Mouse (Mus musculus) 3134 (cell line): ENCODE measurements around the gene Trip6.
A peak's percentile ranks its signal among the peaks of the same experiment; 100 is the strongest.

ENCODE experiments used
- DNase-seq: peaks from one replicate; pipeline ENCODE4 v3.0.0-alpha.2; 2011; ENCODE audit warnings: low spot score; ENCODE audit not compliant: insufficient read length; ENCODE audit errors: extremely low read depth

Gene Trip6

DNA sequence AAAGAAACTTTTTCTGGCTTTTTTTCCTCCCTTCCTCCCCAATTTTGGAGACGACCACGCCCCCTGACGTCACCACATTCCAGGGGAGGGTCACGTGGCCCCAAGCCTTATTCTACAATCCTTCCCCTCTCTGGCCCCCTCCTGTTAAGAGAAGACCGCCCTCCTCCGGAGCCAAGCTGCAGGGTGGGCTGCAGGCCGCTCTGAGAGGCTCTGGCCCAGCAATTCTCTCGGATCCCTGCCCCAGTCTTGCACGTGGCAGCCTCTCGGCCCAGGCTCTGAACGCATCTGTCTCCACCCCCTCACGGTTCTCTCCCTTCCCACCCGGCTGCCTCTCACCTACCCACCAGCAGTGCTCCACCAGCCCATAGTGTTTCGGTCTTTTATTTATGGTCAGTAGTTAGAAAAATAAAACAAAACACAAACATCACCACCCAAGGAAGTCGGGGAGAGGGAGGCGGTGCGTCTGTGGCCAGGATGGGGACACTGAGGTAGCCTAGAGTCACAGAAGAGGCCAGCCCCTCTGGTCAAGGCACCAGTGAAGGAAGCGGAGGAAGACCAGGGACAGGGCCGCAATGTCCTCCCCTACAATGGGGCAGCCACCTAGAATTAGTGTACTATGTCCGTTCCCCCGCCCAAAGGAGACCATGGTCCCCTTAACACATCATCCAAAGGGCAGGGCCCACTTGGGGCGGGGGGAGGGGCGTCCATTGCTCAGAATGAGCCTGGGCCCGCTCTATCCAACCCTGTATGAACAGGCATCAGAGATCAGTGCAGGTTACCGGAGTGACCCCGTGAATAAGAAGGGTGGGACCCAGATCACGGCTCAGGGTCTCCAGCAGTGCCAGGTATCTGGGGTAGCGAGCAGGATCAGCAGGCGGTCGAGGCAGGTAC lies at the start of gene Trip6:
TSS of gene Trip6 (minus strand) at position 212 of the 891 bp plus-strand sequence.
- DNase-seq: peak; percentile 86

DNA sequence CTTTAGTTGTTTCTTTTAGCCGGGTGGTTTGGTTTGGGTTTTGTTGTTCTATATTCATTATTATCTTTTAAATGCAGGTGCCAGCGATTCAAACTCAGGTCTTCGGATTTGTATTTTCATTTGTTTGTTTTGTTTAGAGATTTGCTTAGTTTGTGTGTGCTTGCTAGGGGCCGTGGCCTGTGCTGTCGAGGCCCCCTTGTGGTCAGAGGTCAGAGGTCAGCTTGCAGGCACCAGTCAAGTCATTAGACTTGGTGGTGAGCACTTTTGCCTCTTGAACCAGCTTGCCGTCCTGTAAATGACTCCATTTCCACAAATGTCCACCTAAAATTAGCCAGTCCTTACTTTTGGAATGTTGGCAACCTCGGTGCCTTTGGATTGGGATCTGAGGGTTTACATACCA lies 44.2 kb upstream of the Trip6 start:
- DNase-seq: no peak

DNA sequence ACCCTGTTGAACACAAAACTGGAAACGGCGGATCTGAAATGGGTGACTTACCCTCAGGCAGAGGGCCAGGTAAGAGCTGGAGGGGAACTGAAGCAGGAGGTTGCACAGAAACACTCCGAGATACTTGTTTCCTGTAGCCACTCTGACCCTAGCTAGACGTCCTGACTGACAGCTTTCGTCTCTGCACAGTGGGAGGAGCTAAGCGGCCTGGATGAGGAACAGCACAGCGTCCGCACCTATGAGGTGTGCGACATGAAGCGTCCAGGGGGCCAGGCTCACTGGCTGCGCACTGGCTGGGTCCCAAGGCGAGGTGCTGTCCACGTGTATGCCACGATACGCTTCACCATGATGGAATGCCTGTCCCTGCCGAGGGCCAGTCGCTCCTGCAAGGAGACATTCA lies 39.9 kb upstream of the Trip6 start:
- no peak for DNase-seq

DNA sequence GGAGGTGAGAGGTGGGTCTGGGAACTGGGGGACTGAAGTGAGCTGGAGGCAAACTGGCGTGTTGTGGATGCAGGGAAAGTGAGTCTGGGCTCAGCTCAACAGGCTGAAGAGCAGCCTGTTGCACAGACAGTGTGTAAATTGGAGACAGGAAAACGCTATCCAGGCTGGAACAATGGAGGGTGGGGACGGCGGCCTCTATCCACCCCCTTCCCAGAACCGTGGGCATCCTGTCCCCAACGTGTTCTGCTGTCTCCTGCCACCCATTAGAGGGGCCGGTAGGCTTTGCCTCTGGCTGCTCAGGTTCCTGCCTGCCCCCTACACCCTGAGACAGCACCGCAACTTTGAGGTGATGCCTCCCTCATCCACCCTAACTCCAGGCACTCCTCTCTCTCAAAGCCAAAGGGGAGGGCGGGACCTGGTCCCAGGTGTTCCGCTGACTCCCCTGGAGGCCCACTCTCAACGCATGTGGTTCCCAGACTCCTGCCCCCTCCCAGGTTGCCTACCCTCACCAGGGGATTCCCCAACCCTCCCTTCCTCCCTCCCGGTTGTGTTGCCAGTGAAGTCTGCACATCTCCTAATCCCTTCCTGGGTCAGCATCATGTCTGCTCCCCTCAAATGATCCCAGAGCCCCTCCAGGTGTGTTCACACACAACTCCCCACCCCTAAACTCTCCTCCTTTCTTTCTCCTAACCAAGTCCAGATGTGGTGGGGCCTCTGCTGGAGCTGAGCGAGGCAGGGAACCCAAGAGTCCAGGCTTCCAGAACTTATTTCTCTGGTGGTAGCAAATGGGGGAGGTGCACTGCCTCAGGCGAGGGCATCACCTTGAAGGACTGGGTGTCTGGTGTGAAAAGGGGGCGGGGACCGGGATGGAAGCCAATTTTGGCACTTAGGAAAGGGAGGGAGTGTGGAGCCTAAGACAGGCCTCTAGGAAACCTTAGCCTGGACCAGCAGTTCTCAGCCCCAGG lies 38.1 kb upstream of the Trip6 start:
- no peak for DNase-seq

DNA sequence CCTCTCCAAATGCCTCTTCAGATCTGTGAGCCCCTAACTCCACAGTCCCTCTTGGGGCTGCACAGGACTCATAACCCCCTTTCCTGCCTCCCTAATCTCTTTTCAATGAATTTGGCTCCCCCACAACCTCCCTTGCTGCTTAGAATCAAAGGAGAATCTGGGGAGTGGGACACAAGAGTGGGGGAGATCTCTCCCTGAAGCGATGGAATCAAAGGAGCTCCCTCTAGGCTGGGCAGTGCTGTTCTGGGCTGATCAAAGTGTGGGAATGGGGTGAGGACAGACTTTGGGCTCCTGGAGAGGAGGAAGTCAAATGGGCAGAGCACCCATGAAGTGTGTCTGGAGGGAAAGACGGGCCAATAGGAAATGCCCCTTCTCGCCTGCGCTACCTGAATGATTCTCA lies 37.2 kb upstream of the Trip6 start:
- no peak for DNase-seq

DNA sequence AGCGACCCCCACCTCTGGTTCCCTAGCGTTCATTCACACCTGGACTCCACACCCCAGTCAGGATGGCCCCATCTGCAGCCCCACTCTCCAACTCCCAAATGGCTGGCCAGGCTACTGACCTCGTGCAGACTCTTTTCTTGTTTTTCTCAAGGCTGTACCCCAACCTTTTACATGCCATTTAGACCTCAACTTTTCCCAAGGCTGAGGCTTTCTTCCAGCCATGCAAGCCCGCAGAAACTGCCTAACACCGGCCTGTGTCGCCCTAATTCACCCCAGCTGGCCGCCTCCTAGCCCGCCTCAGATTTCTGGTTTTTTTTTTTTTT lies 36.8 kb upstream of the Trip6 start:
- no peak for DNase-seq

DNA sequence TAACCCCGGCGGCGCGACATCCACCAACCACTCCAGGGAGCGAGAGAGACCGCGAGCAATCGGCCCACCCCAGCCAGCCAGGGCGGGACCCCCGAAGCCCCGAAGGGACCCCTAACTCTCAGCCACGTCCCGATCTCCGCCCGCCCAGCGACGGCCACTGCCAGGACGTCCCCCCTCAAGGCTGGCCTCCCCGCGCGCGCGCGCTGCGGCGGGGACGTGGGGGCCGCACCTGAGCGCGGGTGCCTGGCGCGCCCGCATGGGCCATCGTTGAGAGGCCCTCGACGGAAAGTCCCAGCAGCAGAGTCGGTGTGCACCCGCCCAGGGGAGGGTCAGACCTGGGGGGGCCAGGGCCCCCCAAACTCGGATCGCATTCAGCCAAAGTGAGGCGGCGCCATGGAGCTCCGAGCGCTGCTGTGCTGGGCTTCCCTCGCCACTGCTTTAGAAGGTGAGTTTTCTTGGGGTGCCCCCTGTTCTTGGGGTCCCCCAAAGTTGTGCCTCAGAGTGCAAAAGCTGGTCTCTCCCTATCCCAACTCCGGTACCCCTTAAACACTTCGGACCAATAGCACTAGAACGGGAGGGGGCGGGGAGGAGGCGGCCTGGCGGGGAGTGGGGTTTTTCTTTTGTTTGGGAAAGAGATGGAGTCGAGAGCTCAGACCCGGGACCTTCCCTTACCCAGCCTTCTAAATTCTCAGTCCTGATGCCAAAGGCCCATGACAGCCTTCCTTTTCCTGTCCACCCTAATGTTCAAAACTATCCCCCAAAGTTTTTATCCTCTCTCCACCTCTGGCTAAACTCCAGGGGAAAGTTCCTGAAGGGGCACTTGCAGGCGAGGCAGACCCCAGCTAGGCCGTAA lies 36.2 kb upstream of the Trip6 start:
- no peak for DNase-seq

DNA sequence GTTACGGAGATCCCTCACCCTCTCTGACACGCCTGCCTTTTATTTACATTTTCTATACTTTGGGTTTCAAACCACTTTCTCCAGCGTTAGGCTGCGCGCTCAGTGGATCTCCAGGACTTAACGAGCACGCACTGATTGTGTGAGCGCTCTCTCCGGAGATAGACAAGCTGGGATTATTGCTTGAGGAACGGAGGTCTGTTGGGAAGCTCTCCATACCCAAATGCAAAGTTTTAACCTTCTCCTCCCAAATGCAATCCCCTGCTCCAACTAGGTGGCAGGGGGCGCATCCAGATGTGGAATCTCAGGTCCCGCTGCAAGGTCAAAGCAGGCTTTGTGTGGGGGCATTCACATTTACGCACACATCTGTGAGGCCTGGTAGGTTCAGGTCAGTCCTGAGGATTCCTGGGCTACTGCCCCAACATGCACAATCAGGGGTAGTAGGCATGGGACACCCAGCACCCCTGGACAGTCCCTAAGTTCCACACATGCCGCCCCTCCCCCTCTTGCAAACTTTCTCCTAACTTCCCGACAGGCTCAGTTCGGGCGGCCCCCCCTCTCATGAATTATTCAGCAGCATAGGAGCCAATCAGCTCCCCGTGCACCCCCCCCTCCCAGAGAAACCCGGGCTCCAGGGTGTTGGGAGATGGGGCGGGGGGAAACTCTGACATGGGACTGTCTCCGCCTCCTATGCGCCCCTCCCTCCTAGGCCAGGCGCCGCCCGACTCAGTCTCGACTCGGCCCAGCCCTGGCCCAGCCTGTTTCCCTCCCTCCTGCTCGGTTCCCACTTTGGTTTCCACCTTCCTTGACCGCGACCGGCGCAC lies 35.4 kb upstream of the Trip6 start, which contains the start of gene Ephb4:
TSS of gene Ephb4 (plus strand) at position 726 of the 821 bp plus-strand sequence.
- peak; percentile 92 for DNase-seq

DNA sequence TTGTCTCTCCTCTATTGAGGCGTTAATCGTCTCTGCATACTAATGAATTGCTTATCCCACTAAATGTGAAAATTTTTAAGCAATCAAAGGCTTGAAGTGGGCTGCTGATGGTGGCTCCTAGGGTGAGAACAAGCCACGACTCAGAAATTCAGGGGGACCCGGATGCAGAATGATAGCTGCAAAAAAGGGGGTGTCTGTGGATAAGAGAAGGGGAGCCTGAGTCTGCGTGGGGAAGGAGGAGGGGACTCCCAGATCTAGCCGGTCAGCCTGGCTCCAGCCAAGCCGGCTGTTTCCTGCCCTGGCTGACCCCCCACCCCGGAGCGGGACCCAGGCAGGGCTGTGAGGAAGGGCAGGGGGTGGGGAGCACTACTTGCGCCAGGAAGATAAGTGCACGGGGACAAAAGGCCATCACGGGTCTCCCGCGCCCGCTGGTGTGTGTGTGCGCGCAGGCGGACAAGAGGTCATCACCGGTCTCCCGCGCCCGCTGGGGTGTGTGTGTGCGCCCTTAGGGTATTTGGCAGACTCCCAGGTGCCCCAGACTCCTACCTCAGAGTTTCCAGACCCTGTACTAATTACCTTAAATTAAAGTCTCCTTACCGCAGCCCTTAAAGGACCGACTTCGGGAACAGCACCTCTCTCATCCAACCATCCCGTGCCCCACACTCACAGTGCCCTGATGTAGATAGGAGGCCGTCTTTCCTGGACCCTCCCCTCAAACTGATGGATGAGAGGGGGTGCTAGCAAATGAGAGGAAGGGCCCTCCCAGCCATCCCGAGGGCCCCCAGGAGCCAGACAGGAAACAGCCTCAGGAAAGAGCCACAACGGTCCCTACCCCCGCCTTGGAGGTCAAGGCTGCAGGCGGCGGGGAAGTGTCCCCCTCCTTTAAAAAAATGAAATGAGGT lies 34.5 kb upstream of the Trip6 start:
- no peak for DNase-seq

DNA sequence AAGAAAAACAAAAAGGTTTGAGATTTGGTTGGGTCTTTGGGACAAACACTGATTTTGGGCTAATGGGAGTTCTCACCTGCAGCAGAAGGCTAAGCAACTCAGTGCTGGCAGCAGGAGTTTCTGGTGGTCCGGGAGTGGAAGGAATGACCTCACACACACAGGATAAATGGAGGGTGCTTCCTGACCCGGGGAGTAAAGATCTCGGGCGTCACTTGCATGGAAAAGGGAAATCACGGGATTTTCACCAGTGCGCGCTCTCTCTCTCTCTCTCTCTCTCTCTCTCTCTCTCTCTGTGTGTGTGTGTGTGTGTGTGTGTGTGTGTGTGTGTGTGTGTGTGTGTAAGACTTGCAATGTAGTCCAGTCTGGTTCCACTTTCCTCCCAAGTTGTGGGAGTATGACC lies 33.7 kb upstream of the Trip6 start:
- no peak for DNase-seq

DNA sequence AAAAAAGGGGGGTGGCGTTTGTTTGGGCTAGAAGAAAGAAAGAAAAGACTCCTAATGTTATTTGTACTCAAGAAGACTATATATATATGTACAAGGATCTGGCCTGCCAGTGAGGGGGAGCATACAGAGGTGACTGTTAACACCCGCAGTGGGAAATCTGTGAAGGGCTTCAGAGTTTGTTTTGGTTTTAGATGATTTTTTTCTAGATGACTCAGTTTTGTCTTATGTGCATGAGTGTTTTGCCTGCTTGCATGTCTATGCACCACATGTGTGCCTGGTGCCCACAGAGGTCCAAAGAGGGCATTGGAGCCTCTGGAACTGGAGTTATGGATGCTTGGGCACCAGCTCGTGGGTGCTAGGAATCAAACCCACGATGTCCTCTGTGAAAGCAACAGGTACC lies 32.8 kb upstream of the Trip6 start:
- no peak for DNase-seq

DNA sequence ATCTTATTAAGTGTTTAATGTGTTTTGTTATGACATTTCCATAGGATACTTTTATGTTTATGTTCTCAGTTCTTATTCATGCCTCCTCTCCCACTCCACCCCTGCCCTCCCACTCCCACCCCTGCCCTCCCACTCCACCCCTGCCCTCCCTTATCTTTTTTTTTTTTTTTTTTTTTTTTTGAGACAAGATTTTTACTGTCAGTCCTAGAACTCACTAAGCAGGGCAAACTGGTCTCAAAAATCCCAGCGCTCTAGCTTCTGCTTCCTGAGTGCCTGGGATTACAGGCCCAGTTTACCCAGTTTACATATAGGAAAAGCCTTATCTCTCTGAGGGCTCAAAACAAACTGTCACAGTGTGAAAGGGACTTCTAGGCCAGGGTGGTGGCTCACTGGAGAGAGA lies 32.2 kb upstream of the Trip6 start:
- DNase-seq: no peak

DNA sequence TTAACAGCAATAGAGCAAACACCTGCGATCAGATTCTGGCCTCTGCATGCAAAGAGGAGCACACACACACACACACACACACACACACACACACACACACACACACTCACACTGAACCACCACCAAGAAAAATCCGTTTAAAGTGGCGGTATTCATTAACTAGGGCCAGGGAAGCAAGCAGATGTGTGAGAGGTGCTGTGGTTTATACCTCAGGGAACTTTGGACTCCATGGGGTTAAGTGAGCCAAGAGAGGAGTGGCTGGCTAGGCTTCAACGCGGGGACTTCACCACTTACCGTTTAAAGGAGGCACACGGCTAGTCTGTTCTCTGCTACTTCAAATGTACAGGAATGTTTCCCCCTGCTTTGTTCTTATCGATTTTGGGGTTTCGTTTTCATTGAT lies 31.6 kb upstream of the Trip6 start:
- DNase-seq: peak; percentile 42

DNA sequence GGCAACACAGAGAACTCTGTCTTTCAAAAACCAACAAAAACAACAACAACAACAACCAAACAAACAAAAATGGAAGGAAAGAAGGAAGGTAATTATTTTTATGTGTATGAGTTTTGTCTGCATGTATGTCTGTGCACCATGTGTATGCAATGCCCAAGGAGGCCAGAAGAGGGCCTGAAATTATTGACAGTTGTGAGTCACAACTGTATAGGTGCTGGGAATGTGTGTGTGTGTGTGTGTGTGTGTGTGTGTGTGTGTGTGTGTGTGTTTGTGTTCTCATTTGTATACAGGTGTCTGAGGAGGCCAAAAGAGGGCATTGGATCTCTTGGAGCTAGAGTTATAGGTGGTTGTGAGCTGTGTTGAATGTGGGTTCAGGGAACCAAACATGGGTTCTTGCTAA lies 29.7 kb upstream of the Trip6 start:
- DNase-seq: no peak

DNA sequence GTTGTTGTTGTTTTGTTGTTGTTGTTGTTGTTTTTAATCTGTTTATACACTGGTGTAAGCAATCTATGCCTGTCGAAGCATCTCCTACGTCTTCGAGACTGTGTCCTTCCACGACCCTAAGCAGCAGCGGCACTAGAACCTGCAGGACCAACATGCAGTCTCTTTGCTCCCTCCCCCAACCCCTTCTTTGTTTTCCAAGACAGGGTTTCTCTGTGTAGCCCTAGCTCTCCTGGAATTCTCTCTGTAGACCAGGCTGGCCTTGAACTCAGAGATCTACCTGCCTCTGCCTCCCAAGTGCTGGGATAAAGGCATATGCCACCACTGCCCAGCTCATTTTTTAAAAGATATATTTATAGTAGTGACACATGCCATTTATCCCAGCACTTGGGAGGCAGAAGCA lies 29.2 kb upstream of the Trip6 start:
- DNase-seq: no peak

DNA sequence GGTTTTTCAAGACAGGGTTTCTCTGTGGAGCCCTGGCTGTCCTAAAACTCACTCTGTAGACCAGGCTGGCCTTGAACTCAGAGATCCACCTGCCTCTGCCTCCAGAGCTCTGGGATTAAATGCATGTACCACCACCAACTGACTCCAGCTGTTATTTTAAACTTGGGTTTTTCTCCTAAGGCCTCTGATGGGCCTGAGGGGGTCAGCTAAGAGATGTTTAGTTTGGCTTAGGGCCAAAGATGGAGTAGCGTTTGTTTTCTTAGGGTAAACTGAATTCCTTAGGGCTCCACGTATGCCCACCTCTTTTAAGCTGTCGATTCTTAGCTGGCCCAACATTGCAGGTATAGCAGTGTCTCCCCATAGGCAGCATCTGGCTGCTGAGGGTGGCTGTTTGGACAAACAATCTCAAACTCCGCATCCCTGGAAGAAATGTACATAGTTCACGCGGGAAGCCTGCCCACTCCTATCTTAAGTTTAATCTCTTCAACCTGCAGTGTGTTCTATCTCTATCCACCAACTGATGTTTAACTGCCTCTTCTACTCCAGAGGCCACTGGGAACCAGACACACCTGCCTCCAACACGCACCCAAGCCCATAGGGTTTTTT lies 28.3 kb upstream of the Trip6 start:
- DNase-seq: no peak

DNA sequence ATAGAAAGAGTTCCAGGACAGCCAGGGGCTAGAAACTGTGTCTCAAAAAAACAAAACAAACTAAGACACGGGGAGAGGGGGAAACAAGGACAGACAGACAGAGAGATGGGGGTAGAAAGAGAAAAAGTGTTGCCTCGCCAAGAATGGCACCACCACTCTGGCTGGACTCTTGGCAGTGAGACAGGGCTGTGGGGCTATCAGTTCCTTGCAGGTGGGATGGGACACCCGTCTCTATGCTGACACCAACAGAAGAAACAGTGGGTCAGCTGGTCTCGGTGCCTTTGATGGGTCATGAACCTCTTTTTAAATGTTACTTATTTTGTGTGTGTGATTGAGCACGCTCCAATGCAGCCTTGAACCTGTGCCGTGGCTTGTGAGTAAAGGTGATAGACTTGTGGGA lies 26.0 kb upstream of the Trip6 start:
- DNase-seq: no peak

DNA sequence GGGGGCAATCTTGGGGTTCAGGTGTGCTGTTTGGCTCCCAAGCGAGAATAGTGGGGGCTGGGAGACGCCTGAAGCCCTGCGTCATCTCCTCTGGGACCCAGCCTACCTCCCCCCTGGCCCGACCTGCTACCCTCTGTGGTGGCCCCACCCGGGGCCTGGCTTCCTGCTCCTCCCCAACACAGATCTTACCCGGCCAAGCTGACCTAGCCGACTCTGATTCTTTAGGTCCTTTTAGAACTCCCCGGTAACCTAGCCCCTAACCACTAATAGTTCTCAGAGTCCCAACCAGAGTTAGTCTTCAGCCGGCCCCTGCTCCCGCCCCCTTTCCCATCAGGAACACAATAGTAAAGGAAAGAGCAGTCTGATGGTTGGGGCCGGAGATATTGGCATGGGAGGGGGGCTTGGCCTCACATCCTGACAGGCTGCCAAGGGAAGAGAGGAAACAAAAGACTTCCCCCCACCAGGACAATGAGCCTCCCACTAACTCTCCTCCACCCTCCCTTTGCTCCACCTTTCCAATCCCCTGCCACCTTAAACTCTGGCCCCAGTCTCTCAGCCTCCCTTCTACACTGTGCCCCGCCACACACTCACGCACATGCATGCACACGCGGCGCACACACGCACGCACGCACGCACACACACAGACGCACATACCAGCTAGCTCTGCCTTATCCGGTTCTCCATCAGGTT lies 25.2 kb upstream of the Trip6 start:
- DNase-seq: peak; percentile 74
